Mouse (Mus musculus): ENCODE measurements around the gene Rnf103. TPM values are rescaled to one million over a fixed set of nuclear protein-coding genes. Genes with fewer than 3 reads are reported as not detected.
A peak's percentile ranks its signal among the peaks of the same experiment; 100 is the strongest.

Rnf103 gene
- total and polyA plus RNA-seq, 3 experiments = 7.6 to 26.7 (median 20.8) TPM

DNA sequence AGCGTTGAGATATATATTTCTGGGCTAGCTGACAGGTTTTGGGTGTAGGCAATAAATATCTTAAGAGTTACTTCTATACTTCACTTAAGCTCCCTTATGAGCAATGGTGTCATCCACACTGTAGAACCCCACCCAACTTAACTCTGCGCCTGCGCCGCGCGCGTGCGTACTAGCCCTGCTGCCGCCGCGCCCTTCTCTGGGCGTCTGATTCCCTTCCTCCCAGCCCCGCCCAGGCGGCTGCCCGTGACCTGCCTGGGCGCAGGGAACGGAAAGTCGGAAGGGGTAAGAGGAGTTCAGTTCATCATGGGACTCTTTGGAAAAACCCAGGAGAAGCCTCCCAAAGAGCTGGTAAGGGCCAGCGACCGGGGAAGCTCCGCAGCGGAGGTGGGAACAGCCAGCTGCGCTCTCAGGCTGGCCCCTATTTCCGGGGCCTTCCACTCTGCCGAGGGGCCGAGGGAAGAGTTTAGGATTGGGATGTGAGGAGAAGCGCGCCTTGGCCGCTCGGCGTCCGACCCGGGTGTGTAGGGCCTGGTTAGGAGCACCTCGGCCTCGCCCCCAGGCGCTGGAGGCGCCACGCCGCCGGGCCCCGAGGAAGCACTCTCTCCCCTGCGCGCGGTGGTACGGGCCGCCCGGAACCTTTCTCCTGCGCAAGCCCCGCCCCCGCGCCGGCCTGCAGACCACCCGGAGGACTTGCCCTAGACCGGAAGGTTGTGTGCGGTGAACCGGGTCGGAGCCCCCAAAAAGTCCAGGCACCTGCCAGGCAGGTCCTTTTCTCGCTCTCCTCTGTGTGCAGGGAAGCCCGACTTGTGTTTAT, 50.2 kb downstream of the Rnf103 start, which contains the start of gene Chmp3:
TSS of gene Chmp3 (plus strand) at position 112 of the 814 bp plus-strand sequence.
- peak; percentile 97 to 99 for DNase-seq
- WGBS = under 1% methylated on average over 59 of the region's 59 CpGs
- H3K79me2 ChIP-seq (replicated peaks; ENCODE audit: control insufficient read depth, insufficient read depth, low read length) = peaks cover 2% of the 10 kb centered on the region; the same call in 1 of the 2 replicates
- peak within 1 kb of the TSS; percentile 96 for H3K9ac ChIP-seq (ENCODE audit: low read depth, low read length)
- no peaks in the 10 kb centered on the region for H3K27me3 ChIP-seq (ENCODE audit: control insufficient read depth, insufficient read depth, low read length)
- H3K4me1 ChIP-seq (ENCODE audit: control insufficient read depth, insufficient read depth, low read length) = peaks cover 3% of the 10 kb centered on the region; the same call in 1 of the 2 replicates
- peak within 1 kb of the TSS; percentile 100 for H3K27ac ChIP-seq
- no peaks in the 10 kb centered on the region for H3K36me3 ChIP-seq (ENCODE audit: control insufficient read depth, insufficient read depth, low read length)
- intact Hi-C loops (cut with DNase I) = loop anchor here (1.0 to 5.0 kb wide), 4 partner anchors 51 to 271 kb away; partner anchors contain the start of genes Kdm3a, Rmnd5a and Rnf103
- TF ChIP-seq CTCF (IDR thresholded peaks at IDR 0.05) (no peak), EP300 (IDR thresholded peaks at IDR 0.05; ENCODE audit: insufficient read depth, low read depth, low read length) (peak; percentile 43; the same call in 1 of the 2 replicates), POLR2A (IDR thresholded peaks at IDR 0.05; ENCODE audit: insufficient read depth, low read depth, low read length) (peak; percentile 93)
- peak within 1 kb of the TSS; percentile 96 for H3K4me3 ChIP-seq

- no peak overlapping the region for H3K4me3 ChIP-seq
- H3K27ac ChIP-seq = no peak overlapping the region; the same call in 1 of the 2 replicates
- TF ChIP-seq CTCF (IDR thresholded peaks at IDR 0.05) (no peak), POLR2A (IDR thresholded peaks at IDR 0.05; ENCODE audit: insufficient read depth, low read depth, low read length) (no peak), EP300 (IDR thresholded peaks at IDR 0.05; ENCODE audit: insufficient read depth, low read depth, low read length) (0 out of 2 replicates have a peak, but pooled peaks have one; percentile 48)
- no peaks in the 10 kb centered on the region for H3K27me3 ChIP-seq (ENCODE audit: control insufficient read depth, insufficient read depth, low read length)
- intact Hi-C loops (cut with DNase I) = no loop called here
- DNase-seq = peak; percentile 28 to 56
- peaks cover 4% of the 10 kb centered on the region for H3K36me3 ChIP-seq (ENCODE audit: control insufficient read depth, insufficient read depth, low read length)
- H3K79me2 ChIP-seq (replicated peaks; ENCODE audit: control insufficient read depth, insufficient read depth, low read length) = no peaks in the 10 kb centered on the region; the same call in 1 of the 2 replicates
- no peak overlapping the region for H3K9ac ChIP-seq (ENCODE audit: low read depth, low read length)
- whole genome bisulfite sequencing = 47% methylated on average over 2 of the region's 2 CpGs
- H3K4me1 ChIP-seq (ENCODE audit: control insufficient read depth, insufficient read depth, low read length) = peaks cover 3% of the 10 kb centered on the region
These were observed 61.8 kb downstream of the Rnf103 start for GRCm38 (mm10) chr6:71555507-71555951.

GRCm38 (mm10) chr6:71556826-71557225, 63.1 kb downstream of the Rnf103 start:
- H3K4me3 ChIP-seq = no peak overlapping the region
- DNase-seq = no peak
- 97% methylated on average over 2 of the region's 2 CpGs for whole genome bisulfite sequencing
- intact Hi-C loops (cut with DNase I) = no loop called here
- no peak overlapping the region for H3K9ac ChIP-seq (ENCODE audit: low read depth, low read length)
- no peaks in the 10 kb centered on the region for H3K27me3 ChIP-seq (ENCODE audit: control insufficient read depth, insufficient read depth, low read length)
- H3K4me1 ChIP-seq (ENCODE audit: control insufficient read depth, insufficient read depth, low read length) = peaks cover 3% of the 10 kb centered on the region
- no peak overlapping the region for H3K27ac ChIP-seq
- TF ChIP-seq POLR2A (IDR thresholded peaks at IDR 0.05; ENCODE audit: insufficient read depth, low read depth, low read length) = no peak
- no peak for TF ChIP-seq EP300 (IDR thresholded peaks at IDR 0.05; ENCODE audit: insufficient read depth, low read depth, low read length)
- TF ChIP-seq CTCF (IDR thresholded peaks at IDR 0.05) = no peak
- peaks cover 4% of the 10 kb centered on the region for H3K36me3 ChIP-seq (ENCODE audit: control insufficient read depth, insufficient read depth, low read length)
- H3K79me2 ChIP-seq (replicated peaks; ENCODE audit: control insufficient read depth, insufficient read depth, low read length) = no peaks in the 10 kb centered on the region; the same call in 1 of the 2 replicates

Other genes with a start within 250 kb of the Rnf103 start
- gene Krcc1, start 222.2 kb upstream of the Rnf103 start, total RNA-seq (2021) = 10 to 100 TPM; 56.1 to 63.5 TPM
- 10.2 and 16.3 TPM in 2 replicates for gene Krcc1, start 222.2 kb upstream of the Rnf103 start, polyA plus RNA-seq (2012; rRNA removed)
- gene Smyd1, start 171.7 kb upstream of the Rnf103 start, total RNA-seq (2021) = 100 to 1,000 TPM; 325 to 352 TPM
- 192 and 372 TPM in 2 replicates for gene Smyd1, start 171.7 kb upstream of the Rnf103 start, polyA plus RNA-seq (2012; rRNA removed)
- under 1 TPM in 1 of 2 experiments, not detected in 1; 0.31 TPM for gene Cd8b1, start 171.1 kb upstream of the Rnf103 start, total RNA-seq (2021)
- gene Cd8b1, start 171.1 kb upstream of the Rnf103 start, polyA plus RNA-seq (2012; rRNA removed) = 0.51 and 1.2 TPM in 2 replicates
- gene Cd8a, start 120.5 kb upstream of the Rnf103 start, total RNA-seq (2021) = under 1 TPM; 0.13 to 0.25 TPM
- gene Cd8a, start 120.5 kb upstream of the Rnf103 start, polyA plus RNA-seq (2012; rRNA removed) = 0.26 and 0.72 TPM in 2 replicates
- gene Rmnd5a, start 53.3 kb upstream of the Rnf103 start, total RNA-seq (2021) = 10 to 100 TPM; 67.6 to 78.1 TPM
- gene Rmnd5a, start 53.3 kb upstream of the Rnf103 start, polyA plus RNA-seq (2012; rRNA removed) = 28.2 and 56.9 TPM in 2 replicates
- 10 to 100 TPM; 45.7 to 59.0 TPM for gene Chmp3, start 49.9 kb downstream of the Rnf103 start, total RNA-seq (2021)
- 34.4 and 56.7 TPM in 2 replicates for gene Chmp3, start 49.9 kb downstream of the Rnf103 start, polyA plus RNA-seq (2012; rRNA removed)
- 10 to 100 TPM; 17.7 to 18.2 TPM for gene Kdm3a, start 139.1 kb downstream of the Rnf103 start, total RNA-seq (2021)
- gene Kdm3a, start 139.1 kb downstream of the Rnf103 start, polyA plus RNA-seq (2012; rRNA removed) = 8.2 and 17.8 TPM in 2 replicates
- 10 to 100 TPM; 16.7 to 18.4 TPM for gene Reep1, start 213.7 kb downstream of the Rnf103 start, total RNA-seq (2021)
- gene Reep1, start 213.7 kb downstream of the Rnf103 start, polyA plus RNA-seq (2012; rRNA removed) = 12.1 and 25.0 TPM in 2 replicates

All from heart, adult 2 months (tissue).